Mouse (Mus musculus): Measurements from ENCODE around the gene Tub. TPM values are rescaled to one million over a fixed set of nuclear protein-coding genes. Genes with fewer than 3 reads are reported as not detected.
A peak's percentile ranks its signal among the peaks of the same experiment; 100 is the strongest.

The Tub gene
- total RNA-seq, 1 experiment from 2014 or later, result not detected

DNA sequence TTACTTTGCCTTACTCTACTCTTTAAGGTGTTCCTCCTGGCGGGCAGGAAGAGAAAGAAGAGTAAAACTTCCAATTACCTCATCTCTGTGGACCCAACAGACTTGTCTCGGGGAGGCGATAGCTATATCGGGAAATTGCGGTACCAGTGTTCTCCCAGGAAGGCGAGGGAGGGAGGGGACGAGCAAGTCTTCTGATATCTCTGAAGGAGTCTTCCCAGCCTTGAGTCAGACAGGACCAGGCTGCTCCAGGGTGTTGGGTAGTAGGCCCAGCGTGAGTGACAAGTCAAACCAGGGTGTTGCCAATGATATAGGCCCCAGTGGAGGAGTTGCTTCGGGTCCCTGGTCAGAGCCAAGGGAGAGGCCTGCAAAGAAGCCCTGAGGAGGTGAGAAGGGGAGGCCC is 76.8 kb downstream of the Tub start:
- no peak for ATAC-seq (replicated peaks; ENCODE audit: low read depth, poor library complexity, severe bottlenecking)

DNA sequence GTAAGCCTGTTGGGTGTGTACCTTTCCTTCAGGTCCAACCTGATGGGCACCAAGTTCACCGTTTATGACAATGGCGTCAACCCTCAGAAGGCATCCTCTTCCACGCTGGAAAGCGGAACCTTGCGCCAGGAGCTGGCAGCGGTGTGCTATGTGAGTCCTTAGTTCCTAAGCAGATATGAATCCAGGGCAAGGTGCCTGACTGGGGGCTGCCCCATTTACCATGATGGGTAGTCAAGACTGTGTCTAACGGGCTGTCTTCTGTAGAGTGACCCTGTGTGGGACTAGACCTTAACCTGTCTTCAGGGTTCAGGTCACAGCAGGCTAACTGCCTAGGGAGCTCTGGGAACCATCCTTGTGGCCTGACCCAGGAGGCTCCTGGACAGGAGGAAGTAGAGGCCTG is 77.6 kb downstream of the Tub start:
- ATAC-seq (replicated peaks; ENCODE audit: low read depth, poor library complexity, severe bottlenecking), result peak; percentile 33

DNA sequence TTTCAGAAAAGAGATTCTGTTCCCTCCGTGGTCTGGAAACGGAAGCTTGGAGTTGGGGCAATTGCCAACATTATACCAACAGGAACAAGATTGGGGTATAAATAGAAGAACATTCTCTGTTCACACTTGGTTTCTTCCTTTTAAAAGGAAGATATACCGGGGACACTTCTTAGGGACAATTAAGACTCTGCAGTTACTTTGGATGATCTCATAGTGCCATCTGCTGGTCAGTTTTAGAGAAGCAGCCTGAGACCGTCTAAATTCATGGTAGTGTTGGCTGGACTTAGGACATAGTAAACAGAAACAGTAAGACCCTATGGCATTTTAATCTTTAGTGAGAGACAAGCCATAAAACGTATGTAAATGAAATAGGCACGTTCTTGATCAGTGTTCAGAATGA is 78.1 kb downstream of the Tub start:
- ATAC-seq (replicated peaks; ENCODE audit: low read depth, poor library complexity, severe bottlenecking), result peak; percentile 92

DNA sequence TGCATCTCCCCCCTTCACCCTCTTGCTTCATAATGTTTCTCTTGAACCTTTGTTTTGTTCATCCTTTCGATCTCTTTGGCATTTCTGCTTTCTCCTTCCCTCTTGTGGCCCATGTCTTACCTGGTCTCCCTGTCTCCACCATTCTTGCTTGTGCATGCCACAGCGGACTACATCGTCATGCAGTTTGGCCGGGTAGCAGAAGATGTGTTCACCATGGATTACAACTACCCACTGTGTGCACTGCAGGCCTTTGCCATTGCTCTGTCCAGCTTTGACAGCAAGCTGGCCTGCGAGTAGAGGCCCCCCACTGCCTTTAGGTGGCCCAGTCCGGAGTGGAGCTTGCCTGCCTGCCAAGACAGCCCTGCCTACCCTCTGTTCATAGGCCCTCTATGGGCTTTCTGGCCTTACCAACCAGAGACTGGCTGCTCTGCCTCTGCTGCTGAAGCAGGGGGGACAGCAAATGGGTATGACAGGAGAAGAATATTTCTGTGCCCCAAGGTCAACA is 79.9 kb downstream of the Tub start:
- no peak for ATAC-seq (replicated peaks; ENCODE audit: low read depth, poor library complexity, severe bottlenecking)

DNA sequence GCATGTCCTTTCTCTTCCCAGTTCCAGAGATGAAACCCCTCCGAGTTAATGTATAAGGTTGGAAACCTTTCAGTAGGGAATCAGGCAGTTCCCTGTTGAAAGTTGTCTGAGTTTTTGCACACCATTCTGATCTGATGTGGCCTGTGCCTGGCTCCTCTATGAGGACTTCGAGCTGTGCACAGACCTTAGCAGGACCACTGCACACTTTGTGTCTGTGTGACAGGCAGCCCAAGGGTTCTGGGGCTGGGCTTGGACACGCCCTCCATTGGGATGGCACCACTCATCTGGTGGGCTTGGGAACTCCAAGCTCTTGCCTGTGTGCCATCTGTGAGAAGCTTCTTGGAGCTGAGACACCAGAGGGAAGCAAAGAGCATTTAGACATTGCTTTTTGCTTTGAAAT is 81.2 kb downstream of the Tub start:
- no peak for ATAC-seq (replicated peaks; ENCODE audit: low read depth, poor library complexity, severe bottlenecking)

DNA sequence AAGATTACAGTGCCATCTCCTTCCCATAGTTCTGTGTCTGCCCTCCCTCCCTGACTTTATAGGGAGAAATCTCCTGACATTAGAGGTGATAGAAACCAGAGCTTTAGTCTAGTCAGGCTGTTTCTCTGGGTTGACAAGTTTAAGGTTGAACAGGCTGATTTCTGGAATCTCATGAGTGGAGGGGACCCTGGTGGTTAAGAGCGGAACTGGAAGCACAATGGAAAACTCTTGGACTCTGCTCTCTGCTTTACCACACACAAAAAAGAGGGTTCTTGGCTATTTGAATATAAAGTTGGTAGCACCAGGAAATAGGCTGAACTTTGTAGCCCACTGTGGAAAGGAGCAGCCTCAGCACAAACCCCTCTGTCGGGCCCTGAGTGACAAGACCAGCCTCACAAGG is 81.9 kb downstream of the Tub start:
- no peak for ATAC-seq (replicated peaks; ENCODE audit: low read depth, poor library complexity, severe bottlenecking)

DNA sequence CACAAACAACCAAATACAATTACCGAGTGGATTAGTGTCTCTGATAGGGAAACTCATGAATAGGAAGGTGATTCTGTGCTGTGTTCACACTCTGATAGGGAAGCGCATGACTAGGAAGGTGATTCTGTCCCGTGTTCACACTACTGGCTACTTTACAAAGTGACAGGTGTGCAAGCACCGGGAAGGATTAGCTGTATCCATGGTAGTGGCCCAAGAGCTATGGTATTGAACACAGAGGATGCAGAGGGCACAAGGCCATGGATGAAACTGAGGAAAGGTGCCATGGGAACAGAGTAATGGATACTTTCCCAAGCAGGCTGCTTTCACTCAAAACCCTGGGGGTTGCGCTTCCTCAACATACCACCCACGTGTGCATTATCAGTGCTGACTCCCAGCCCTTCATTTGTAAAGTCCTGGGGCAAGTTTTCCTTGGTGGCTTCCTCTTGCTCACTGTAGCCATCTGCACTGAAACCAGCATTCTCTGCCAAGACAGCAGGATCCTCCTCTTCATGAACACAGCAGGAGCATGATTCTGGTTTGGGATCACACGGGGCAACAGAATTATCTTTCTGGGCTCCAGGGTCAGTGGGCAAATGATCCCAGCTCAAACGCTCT is 88.1 kb downstream of the Tub start:
- ATAC-seq (replicated peaks; ENCODE audit: low read depth, poor library complexity, severe bottlenecking), result no peak

DNA sequence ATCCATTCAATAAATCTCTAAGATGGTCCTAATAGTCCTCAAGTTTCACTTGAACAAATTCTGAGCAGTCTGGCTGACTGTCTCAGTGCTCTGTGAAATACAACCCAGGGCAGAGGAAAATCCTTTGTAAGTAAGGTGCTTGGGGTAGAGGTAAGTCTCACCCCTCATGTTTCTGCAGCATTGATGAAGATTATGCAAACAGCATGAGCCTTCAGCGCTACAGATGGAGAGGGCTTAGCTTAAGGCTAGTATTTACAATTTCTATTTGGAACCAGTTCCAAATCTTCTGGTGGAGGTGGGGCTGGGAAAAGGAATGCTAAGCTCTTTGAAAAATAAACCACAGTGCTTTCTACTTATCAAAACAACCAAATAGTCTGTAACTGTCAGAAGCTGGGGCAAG is 88.8 kb downstream of the Tub start:
- no peak for ATAC-seq (replicated peaks; ENCODE audit: low read depth, poor library complexity, severe bottlenecking)

DNA sequence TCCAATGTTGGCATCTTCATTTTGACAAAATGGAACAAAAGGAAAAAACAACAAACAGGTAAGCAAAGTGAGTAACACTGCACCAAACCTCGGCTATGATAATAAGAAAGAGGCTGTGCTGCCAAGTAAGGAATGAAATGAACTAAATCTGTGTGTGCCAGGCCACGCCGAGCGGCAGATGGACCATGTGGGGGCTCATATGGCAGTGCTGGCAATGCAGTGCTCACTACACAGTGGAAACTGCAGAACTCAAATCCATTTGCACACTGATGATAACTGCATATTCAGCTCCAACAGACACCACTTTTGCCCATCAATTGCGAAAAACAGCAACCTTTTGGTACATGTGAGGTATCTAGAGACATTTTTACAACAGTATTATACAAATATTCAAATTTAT is 89.3 kb downstream of the Tub start:
- ATAC-seq (replicated peaks; ENCODE audit: low read depth, poor library complexity, severe bottlenecking), result no peak

DNA sequence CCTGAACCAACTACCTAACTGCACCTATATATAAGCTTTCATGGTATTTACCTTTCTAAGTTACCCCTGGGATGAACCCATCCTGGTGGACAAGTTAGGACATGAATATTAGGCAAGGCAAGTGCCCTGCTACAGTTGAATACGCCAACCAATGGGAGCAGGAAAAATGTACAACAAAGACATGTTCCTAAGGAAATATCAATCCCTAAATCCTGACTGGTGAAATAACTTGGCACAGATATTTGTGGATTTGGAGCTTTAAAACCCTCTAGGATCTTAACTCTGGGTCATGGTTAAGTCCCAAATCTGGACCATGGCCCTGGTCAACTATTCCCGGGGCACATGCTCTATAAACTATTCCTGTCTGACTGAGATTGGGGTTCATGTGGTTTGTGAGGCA is 95.7 kb downstream of the Tub start:
- ATAC-seq (replicated peaks; ENCODE audit: low read depth, poor library complexity, severe bottlenecking), result no peak

DNA sequence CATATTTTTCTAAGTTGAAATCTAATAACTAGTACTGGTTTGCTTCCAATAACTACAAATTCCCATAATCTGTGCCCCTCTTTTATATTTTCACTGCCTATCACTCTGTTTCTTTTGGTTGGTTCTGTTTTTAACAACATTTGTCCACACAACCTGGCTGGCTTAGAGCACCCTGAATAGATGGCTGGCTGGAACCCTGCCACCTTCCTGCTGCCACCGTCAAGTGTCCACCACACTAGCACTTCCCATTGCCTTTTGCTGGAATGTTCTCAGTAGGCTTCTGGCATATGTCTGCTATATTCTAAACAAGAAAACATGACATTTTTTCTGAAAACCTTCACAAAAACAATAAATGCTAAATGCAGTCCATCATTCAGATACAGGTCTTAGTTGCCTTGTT is 100.7 kb downstream of the Tub start:
- no peak for ATAC-seq (replicated peaks; ENCODE audit: low read depth, poor library complexity, severe bottlenecking)

DNA sequence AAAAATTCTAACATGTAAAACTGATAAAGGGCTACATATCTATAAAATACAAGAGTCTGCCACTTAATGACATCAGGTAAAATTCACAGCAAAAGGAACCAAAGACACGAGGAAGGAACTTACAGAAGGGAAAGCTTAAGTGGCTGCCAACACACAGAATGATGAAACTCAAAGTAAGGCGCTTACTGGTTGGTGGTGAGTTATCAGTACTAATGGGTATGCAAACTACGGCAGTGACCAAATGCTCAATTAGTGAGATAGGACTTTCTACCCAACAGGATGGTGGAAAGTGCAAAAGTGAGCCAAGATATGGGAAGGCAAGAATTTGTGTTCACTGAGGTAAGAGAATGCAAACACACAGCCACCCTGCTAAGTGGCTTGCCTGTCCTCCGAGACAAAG is 109.4 kb downstream of the Tub start:
- ATAC-seq (replicated peaks; ENCODE audit: low read depth, poor library complexity, severe bottlenecking), result no peak

DNA sequence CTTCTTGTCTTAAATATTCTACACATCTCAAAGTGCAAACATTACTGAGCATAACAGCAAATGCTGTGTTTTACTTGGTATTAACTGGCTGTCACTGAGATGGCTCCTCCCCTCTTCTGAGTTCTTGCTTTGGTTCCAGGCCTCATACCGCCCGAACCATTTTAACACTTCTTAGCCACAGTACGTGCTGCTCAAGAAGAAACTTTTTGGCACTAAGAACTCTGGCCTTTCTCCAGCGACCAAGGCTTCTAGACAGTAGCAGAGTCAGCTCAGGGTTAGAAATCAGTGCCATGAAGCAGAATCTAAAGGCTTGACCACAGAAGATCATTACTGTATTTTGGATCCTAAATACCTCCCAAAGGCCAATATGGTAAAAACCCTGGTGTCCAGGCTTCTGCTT is 119.5 kb downstream of the Tub start:
- ATAC-seq (replicated peaks; ENCODE audit: low read depth, poor library complexity, severe bottlenecking), result no peak

DNA sequence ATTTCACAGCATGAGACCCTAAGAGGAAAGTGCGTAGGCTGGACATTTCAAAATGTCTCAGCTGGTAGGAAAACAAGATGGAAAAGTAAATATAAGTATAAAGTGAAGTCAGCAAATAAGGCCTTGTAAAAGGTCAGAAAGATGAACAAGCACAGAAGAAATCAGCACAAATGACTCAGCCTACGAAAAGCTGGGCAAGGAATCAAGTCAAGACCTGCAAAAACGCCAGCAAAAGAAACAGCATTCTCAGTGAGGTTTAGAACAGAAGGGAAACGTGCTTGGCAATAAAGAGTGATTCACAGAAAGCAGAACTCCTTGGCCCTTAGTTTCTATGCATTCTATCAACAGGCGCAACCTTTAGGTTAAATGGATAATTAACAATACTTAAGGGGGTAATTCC is 122.2 kb downstream of the Tub start:
- ATAC-seq (replicated peaks; ENCODE audit: low read depth, poor library complexity, severe bottlenecking), result no peak

DNA sequence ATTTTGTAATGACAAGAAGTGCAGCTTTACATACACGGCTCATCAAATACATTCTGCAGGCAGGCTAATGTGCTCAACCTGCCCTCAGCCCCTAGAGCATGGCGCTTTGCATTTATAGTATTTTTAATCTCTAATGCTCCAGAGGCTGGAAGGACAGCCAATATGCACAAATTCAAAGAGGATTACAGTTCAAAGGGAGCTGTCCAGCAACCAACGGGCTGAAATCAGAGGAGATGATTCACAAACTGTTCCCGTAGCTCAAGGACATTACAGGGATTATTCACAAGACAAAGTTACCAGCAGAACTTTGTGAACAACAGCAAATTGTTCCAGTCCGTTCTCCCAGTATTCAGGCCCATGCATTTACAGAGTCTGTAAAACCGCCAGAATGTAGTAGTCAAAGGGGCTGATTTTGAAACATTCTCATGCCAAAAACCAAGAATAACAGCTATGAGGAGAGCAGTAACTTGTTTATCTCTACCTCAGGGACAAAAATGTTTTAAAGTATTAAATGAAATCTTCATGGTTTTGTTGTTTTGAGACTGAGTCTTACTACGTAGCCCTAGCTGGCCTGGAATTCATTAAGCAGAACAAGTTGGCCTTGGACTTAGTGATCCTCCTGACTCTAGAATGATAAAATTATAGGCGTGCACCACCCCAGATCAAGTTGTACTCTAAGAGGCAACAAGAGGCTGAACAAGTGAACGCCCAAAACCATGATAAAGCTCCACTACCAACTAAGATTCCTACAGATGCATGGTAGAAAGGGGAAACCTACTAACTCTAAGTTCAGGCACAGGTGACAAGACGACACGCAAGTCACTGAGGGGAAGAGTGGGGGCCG is 132.4 kb downstream of the Tub start:
- peak; percentile 45; the same call in 1 of the 2 replicates for ATAC-seq (replicated peaks; ENCODE audit: low read depth, poor library complexity, severe bottlenecking)

DNA sequence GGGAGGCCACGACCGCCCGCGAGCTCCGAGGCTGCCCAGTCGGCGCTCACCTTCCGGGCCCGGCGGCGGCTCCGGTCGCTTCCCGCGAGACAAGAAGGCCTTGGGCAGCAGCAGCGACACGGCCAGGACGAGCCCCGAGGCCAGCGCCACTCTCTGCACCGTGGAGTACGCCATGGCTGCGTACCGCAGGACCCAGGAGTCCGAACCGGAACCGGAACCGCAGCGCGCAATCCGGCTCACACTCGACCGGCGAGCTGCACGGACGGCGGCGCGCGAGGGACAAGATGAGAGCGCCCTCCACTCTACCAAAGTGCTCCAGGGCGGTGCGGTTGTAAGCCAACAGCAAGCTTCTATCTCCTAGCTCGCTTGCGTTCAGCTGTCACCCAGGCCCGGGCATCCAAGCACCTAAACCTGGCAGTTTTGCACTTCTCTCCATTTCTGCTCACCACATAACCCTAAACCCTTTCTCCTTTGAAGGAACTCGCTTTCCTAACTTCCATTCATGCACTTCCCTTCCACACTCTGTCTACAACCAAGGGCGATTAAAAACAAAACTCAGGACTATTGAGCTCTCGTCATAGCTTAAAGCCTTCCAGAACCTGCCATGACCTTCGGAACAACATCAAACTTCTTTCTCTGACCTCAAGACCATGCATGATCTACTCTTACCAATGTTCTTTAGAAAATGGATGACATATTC is 133.1 kb downstream of the Tub start, which contains the start of gene Ric3:
Gene Ric3, minus strand, starts transcription at position 219 of the 700 bp plus-strand sequence.
- ATAC-seq (replicated peaks; ENCODE audit: low read depth, poor library complexity, severe bottlenecking), result peak; percentile 31; the same call in 1 of the 2 replicates

DNA sequence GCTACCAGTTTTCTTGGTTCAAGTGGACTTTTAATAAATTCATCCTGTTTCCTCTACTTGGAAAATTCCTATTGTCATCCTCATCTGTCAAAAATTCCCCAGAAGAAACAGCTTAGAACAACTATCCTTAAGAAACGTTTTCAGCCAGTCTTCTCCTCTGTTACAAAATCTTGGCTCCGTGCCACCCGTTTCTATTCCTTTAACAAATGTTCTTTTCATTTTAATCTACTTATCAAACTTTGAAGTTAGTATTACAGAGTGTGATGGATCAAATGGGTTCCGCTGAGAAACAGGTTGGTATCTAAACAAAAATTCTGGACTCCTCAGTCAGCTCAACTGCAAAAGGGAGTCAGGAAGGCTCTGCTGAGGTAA is 133.7 kb downstream of the Tub start:
- ATAC-seq (replicated peaks; ENCODE audit: low read depth, poor library complexity, severe bottlenecking), result no peak

All from common myeloid progenitor, adult 5-6 weeks (primary cell).